Mouse (Mus musculus) erythroid progenitor cell, adult 5-6 weeks (primary cell): ENCODE measurements around the gene Igf2bp3. TPM values are rescaled to one million over a fixed set of nuclear protein-coding genes. Genes with fewer than 3 reads are reported as not detected.

Source experiments
- ATAC-seq: replicated peaks from 2 replicates; pipeline ENCODE4 v1.8.0; 2016; ENCODE audit warnings: moderate number of reproducible peaks, mild to moderate bottlenecking, moderate TSS enrichment, inconsistent platforms; ENCODE audit not compliant: poor library complexity, low FRiP score, severe bottlenecking
- total RNA-seq, 2 experiments: library from RNA; stranded (forward) in 1 of 2; stranded (reverse) in 1 of 2; fragments of 150-400 nt in 1 of 2; fragments of 186-747, 209-891 nt in 1 of 2; gene quantifications; 2 replicates each; pipeline versions ENCODE4 v1.2.3 to v1.2.4; 2015 to 2017; ENCODE audit warnings: low replicate concordance in 2 of 2

The Igf2bp3 gene
- total RNA-seq, 2 experiments from 2014 or later = not detected

DNA sequence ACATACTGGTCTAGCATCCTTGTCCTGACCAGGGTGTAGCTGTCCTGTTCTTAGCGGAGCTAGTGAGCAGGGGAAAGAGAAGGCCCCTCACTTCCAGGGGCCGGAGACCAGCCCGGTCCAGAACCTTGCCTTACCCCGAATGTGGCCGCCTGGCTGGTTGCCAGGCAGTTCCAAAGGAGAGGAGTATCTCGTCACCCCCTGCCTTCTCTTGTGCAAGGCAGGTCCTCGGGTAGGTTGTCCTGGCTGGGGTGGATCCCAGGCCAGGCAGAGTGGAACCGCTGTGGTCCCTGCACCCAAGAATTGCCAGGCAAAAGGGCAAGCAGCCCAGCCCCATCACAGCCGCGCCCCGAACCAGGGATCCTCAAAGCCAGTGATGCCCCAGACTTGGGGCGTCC, 177.5 kb downstream of the Igf2bp3 start:
- ATAC-seq = peak; percentile 34; the same call in 1 of the 2 replicates

DNA sequence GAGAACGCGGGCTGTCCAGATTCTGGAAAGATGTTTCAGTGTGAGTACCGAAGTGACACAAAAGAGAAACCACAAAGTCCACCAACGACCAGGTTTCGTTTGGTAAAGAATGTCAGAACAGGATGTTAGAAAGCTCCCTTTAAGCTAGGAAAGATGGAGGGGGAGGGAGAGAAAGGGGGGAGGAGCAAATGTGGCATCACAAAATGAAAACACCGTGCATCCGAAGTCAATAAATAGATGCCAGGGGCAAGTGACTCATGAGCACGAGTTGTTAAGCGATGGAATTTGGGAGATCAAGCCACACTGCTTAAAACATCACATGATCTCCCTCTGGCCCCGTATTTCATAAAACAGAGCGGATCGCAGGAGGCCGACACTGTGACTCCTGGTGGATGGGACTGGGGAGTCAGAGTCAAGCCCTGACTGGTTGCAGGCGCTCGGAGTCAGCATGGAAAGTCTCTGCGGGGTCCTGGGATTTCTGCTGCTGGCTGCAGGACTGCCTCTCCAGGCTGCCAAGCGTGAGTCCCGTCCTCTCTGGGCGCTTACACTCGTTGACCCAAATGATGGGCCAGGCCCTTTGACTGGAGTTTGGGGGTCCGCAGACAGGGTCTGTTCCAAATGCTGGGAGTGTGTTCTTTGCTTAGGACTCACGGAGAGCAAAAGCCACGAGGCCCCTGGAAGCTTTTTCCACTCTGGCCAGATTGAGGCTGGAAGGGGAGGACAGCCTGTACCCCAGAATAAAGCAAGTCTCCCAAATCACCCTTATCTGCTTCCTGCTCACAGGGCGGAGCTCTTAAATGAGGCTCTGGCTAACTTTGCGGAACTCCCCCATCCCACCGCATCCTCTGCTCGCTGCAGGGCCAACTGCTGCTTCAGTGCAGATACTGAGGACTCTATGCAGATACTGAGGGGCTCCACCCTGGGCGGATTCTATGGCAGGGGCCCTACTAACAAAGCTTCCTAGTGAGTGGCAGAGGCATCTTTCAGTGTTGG, 178.2 kb downstream of the Igf2bp3 start, which contains the start of gene Gpnmb:
TSS of gene Gpnmb (plus strand) at position 272 of the 993 bp plus-strand sequence.
- ATAC-seq = no peak

Other genes starting within 250 kb of the Igf2bp3 start
- gene Doxl2, start 240.0 kb downstream of the Igf2bp3 start, total RNA-seq (2015; ENCODE audit: low replicate concordance) = not detected in 2 replicates
- not detected in 2 replicates for gene Doxl2, start 240.0 kb downstream of the Igf2bp3 start, total RNA-seq (2017; ENCODE audit: low replicate concordance)
- gene Svs1, start 228.1 kb downstream of the Igf2bp3 start, total RNA-seq (2015; ENCODE audit: low replicate concordance) = not detected in 2 replicates
- not detected in 2 replicates for gene Svs1, start 228.1 kb downstream of the Igf2bp3 start, total RNA-seq (2017; ENCODE audit: low replicate concordance)
- 13.7 TPM in 1 of 2 replicates, not detected in the other for gene Gpnmb, start 178.4 kb downstream of the Igf2bp3 start, total RNA-seq (2015; ENCODE audit: low replicate concordance)
- gene Gpnmb, start 178.4 kb downstream of the Igf2bp3 start, total RNA-seq (2017; ENCODE audit: low replicate concordance) = 0.13 TPM in 1 of 2 replicates, not detected in the other
- 4.2 and 21.6 TPM in 2 replicates for gene Malsu1, start 141.2 kb downstream of the Igf2bp3 start, total RNA-seq (2015; ENCODE audit: low replicate concordance)
- 0.45 and 6.3 TPM in 2 replicates for gene Malsu1, start 141.2 kb downstream of the Igf2bp3 start, total RNA-seq (2017; ENCODE audit: low replicate concordance)
- 176 and 196 TPM in 2 replicates for gene Tra2a, start 49.1 kb upstream of the Igf2bp3 start, total RNA-seq (2015; ENCODE audit: low replicate concordance)
- 116 and 133 TPM in 2 replicates for gene Tra2a, start 49.1 kb upstream of the Igf2bp3 start, total RNA-seq (2017; ENCODE audit: low replicate concordance)
- gene Ccdc126, start 104.3 kb upstream of the Igf2bp3 start, total RNA-seq (2015; ENCODE audit: low replicate concordance) = 5.0 and 6.1 TPM in 2 replicates
- 1.4 and 2.4 TPM in 2 replicates for gene Ccdc126, start 104.3 kb upstream of the Igf2bp3 start, total RNA-seq (2017; ENCODE audit: low replicate concordance)
- 4.6 TPM in 1 of 2 replicates, not detected in the other for gene Fam221a, start 152.8 kb upstream of the Igf2bp3 start, total RNA-seq (2015; ENCODE audit: low replicate concordance)
- not detected in 2 replicates for gene Fam221a, start 152.8 kb upstream of the Igf2bp3 start, total RNA-seq (2017; ENCODE audit: low replicate concordance)
- not detected in 2 replicates for gene Stk31, start 180.6 kb upstream of the Igf2bp3 start, total RNA-seq (2015; ENCODE audit: low replicate concordance)
- not detected in 2 replicates for gene Stk31, start 180.6 kb upstream of the Igf2bp3 start, total RNA-seq (2017; ENCODE audit: low replicate concordance)